Mouse (Mus musculus) Muller cell, postnatal 12 days (primary cell): ENCODE results near the gene Pgp.

Source experiments
- DNase-seq: peaks from one replicate; pipeline ENCODE4 v3.0.0-alpha.2; 2015; ENCODE audit errors: inconsistent ontology term

Gene Pgp

GRCm38 (mm10) chr17:24483495-24483894 is 13.3 kb downstream of the Pgp start:
- DNase-seq: no peak

DNA sequence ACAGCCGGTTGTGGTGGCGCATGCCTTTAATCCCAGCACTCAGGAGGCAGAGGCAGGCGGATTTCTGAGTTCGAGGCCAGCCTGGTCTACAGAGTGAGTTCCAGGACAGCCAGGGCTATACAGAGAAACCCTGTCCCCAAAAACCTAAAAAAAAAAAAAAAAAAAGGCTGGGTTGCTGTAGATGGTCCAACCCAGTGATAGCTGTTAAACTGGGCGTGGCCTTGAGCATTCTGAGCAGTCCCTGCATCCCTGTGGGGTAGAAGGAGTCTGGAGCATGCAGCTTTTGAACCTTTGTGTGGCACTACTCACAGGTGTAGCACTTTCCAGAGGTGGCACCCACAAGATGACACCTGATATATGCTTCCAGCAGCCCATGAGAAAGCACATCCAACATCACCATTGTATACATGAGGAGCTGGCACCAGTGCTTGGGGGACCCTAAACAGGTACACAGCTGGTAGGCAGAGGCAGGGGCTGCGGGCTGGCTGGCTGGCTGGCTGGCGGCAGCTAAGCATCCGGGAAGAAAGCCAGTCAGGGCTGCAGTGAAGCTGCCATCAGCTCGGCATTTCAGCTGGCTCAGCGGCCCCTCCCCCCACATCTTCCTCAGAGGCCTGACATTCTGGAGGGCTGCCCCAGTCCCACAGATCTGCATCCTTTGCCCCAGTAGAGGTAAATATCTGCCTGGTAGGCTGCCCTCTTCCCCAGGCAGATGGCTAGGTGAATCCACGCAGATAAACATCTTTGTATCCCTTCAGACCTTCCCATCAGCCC is 15.1 kb downstream of the Pgp start:
- no peak for DNase-seq

DNA sequence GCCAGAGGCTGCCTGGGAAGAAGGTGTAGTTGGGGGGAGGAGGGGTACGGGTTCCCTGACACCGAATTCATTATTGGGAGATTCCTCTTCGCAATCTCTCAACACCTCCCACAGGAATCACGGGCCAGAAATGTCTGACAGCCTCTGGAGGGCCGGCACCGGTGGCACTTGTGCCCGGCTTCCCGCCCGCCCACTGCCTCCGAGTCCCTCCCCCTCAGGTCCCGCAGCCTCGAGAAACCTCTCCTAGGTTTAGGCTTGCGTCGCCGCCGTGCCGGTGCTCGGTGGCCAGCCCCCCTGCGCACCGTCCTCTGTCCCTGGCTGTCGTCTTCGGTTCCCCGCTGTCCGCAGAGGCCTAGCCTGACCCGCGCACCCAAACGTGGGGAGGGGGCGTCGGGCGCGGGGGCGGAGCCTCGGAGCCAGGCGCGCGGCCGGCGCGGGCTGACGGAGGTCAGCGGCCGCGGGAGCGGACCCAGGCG is 18.0 kb downstream of the Pgp start, which contains the start of gene Caskin1:
TSS of gene Caskin1 (plus strand) at position 416 of the 476 bp plus-strand sequence.
- peak; percentile 75 for DNase-seq

DNA sequence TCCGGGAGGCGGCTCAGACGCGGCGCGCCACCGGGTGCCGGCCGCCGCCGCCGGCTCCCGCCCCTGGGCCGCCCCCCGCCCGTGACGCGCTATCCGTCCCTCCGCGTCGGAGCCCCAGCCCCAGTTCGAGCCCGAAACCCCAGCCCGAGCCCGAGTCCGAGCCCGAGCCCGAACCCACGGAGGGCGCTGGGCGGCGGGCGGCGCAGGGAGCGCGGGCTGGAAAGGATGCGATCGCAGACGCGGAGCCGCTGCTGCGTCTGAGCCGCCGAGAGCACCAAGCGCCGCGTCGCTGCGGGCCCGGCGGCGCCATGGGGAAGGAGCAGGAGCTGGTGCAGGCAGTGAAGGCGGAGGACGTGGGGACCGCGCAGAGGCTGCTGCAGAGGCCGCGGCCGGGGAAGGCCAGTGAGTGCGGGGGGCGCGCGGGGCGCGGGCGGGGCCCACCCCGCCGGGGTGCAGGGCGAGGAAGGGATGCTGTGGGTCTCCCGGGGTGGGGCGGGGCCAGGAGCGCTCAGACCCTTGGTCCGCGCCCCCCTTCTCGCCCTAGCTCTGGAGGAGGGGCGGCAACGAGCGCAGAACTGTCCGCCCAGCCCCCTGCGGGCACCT is 18.6 kb downstream of the Pgp start:
- DNase-seq: peak; percentile 61

GRCm38 (mm10) chr17:24489265-24490030 is 19.3 kb downstream of the Pgp start:
- DNase-seq: no peak

DNA sequence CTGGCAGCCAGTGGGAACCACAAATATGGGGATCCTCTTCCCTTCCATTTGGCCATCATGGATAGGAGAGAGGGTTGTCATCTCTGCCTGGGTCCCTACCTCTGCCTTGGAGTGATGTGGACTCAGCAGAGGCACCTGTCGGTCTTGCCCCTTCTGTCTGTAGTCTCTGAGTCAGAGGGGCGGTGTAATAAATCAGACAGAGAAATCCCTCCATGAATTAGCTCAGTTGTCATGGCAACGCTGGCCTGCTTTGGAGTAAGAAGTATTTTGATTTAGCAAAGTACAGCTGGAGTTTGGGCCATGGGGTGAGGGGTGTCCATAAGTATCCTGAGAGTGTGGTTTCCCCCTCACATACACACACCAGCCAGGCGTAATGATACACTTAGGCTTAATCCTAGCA is 20.2 kb downstream of the Pgp start:
- DNase-seq: no peak

DNA sequence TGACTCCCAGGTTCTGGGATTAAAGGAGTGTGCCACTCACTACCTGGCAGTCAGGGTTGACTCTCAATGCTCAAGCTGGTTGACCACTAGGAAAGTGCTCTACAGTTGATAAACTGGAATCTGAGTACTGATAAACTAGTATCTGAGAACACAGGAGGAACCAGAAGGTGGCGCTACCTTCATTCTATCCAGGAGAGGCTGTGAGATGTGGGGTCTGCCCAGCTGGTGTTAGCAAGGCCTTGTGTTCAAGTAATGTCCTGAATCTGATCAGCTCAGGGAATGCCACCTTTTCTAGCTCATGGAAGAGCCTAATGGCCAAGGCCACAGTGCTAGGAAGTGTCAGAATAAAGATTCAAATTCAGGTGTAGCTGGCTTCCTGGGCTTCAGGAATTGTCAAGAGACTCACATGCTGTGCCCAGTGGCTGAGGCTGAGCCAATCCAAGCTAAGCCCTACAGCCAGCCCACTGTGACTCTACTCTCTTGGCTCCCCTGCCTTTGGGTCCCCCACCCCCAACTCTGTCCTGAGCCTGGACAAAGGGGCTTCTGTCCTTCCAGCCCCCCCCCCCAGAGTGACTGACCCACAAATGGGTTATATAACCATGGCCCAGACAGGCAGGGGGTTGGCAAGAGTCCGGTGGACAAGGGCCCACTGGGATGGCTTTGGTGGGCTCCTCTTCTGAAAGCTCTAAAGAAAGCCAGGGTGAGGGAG is 24.6 kb downstream of the Pgp start:
- DNase-seq: peak; percentile 52

- no peak for DNase-seq
Observed at GRCm38 (mm10) chr17:24495443-24495842, 25.3 kb downstream of the Pgp start.

DNA sequence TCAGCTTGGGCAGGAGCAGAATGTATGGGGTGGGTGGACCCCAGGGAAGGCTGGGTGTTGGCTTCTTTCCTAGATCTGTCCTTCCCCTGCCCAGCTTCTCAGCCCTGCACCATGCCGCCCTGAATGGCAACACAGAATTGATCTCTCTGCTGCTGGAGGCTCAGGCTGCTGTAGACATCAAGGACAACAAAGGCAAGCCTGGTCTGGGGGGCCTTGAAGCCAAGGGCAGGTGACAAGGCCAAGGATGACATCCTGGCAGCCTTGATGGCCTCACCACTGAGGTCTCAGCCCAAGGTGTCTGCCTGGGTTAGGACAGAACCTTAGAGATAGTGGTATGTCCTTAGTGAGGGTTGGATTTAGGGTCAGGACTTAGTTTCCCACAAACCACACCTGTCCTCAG is 25.8 kb downstream of the Pgp start:
- DNase-seq: no peak

DNA sequence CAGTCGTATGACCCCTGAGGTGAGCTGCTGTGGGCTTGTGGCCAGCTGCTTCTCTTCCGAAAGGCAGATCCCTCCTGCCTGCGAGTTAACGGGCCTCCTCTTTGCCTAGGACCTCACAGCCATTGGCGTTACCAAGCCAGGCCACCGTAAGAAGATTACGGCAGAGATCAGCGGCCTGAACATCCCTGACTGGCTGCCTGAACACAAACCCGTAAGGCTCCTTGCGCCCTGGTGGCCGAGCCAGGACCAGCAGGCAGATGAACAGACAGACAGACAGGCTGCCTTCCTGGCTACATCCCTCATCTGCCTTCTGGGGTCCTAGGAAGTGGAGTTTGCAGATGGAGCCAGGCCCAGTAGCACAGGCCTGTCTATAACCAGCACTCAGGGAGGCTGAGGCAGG is 32.0 kb downstream of the Pgp start:
- no peak for DNase-seq

DNA sequence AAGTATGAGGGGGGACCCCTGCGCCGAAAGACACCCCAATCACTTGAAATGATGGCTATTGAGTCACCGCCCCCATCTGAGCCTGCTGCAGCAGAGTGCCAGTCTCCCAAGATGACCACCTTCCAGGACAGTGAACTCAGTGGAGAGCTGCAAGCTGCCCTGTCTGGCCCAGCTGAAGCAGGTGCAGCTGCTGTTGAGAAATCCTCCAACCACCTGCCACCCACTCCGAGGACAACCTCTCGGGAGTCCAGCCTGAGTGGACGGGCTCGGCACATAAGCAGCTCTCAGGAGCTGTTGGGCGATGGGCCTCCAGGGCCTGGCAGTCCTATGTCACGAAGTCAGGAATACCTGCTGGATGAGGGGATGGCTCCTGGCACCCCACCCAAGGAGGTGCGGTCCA is 33.9 kb downstream of the Pgp start:
- no peak for DNase-seq

GRCm38 (mm10) chr17:24505286-24505955 is 35.2 kb downstream of the Pgp start:
- no peak for DNase-seq

DNA sequence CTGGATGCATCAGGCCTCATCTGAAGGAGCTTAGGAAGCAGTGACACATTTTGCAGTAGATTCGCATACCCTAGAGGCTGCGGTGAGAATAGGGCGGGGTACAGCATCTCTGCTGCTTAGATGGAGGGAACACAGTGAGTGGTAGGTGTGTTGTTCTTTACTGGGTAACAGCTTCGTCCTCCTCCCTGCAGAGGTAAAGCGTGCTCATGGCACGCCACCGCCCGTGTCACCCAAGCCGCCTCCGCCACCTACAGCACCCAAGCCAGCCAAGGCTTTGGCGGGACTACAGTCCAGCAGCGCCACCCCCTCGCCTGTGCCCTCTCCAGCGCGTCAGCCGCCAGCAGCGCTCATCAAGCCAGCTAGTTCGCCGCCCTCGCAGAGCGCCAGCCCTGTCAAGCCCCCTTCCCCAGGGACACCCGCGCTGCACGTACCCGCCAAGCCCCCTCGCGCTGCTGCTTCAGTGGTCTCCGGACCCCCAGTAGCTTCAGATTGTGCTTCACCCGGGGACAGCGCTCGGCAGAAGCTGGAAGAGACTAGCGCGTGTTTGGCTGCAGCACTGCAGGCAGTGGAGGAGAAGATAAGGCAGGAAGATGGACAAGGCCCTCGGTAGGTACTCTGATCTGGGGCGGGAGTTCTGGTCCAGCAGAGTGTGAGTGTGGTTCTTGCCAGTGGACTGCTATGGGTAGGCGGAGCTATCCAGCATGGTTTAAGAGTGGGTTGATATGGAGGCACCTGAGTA is 36.3 kb downstream of the Pgp start:
- DNase-seq: no peak

- DNase-seq: no peak
Observed at GRCm38 (mm10) chr17:24507129-24507664, 37.0 kb downstream of the Pgp start.

DNA sequence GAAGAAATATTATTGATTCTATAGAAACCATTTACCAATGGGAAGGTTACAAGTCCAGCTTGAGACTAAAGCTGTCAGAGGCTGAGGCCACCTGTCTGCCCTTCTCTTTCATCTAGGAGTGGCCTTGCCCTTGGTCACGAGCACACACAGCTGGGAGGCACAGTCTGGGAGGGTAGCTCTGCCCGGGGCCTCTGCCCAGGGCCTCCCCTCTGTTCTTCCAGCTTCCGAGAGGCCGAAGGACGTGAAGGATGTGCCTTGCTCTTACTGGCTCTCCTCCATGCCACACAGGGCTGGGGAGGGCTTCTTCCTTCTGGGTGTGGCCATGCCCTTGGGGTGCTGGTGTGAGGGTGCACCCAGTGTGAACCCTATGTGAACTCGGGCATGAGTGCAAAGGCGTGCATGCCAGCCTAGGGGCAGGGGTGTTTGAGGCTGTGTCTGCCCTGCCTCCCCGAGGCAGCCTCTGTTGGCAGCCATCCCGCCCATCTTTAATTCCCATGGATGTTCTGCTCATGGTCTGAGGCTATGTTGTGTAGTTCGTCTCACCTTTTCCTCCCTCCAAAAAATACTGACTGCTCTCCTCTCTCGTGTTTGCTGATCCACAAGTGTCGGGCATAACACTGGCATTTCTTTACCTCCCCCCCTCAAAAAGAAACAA is 37.7 kb downstream of the Pgp start:
- DNase-seq: no peak

DNA sequence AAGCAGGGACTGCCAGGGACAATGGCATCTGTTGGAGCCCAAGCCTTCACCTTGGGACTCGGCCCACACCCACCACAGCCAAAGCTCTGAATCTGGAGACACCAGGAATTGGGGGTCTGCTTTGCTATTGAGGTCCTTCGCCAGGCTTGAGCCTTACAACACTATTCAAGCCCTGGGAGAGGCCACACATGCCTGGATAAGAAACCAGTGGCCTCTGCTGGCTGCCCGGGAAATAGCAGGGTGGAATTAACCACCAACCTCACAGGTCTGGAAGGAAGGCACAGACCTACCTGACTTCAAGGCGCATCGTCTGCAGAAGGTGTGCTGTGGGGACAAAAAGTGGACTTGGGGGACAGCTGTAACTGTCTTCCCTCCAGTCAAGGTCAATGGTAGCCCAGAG is 43.4 kb downstream of the Pgp start:
- DNase-seq: no peak

- DNase-seq: no peak
Observed at GRCm38 (mm10) chr17:24514270-24515257, 44.4 kb downstream of the Pgp start.

DNA sequence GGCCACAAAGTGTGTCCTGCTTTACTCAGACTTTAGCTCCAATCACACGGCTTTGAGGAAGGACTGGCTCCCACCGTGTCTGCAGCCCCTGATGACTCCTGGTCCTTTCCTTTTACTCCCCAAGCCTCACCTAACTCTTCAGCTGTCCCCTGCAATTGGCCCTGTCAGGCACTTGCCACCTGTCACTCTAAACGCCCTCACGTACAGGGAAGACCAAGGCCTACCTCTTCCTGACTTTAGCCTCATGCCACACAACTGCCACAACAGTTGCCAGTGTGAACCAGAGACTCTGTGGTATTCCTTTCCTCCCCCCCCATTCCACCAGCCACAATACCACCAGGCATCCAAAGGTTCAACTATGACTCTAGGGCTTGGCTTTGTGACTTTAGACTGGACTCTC is 50.3 kb downstream of the Pgp start:
- DNase-seq: no peak
